Mouse (Mus musculus) hindbrain, embryonic 15.5 days (tissue): Measurements from ENCODE around the gene Olfr1252. TPM values are rescaled to one million over a fixed set of nuclear protein-coding genes. Genes with fewer than 3 reads are reported as not detected.

Experiments used
- ATAC-seq: fragments of 200-750 bp; cut with Nextera tagmentation; 2 replicates; pipeline ENCODE4 v1.8.0; 2017; ENCODE audit warnings: low read depth, moderate number of reproducible peaks, moderate TSS enrichment; ENCODE audit not compliant: low FRiP score
- H3K27ac ChIP-seq: fragments of 300-500 bp; sonication (generic); replicated peaks from 2 replicates; pipeline ENCODE4 v1.5.1; 2015; ENCODE audit warnings: mild to moderate bottlenecking, inconsistent platforms
- H3K27me3 ChIP-seq: fragments of 300-500 bp; sonication (generic); 2 replicates; pipeline ENCODE4 v1.6.1; 2015; ENCODE audit warnings: control low read depth, inconsistent platforms
- H3K36me3 ChIP-seq: fragments of 300-500 bp; sonication (generic); 2 replicates; pipeline ENCODE4 v1.6.1; 2015; ENCODE audit warnings: control low read depth, inconsistent platforms
- H3K4me1 ChIP-seq: fragments of 300-500 bp; sonication (generic); replicated peaks from 2 replicates; pipeline ENCODE4 v1.6.1; 2015; ENCODE audit warnings: control low read depth, inconsistent platforms
- H3K4me2 ChIP-seq: fragments of 300-500 bp; sonication (generic); 2 replicates; pipeline ENCODE4 v1.6.1; 2015; ENCODE audit warnings: moderate library complexity, mild to moderate bottlenecking, inconsistent platforms
- H3K4me3 ChIP-seq: fragments of 300-500 bp; sonication (generic); 2 replicates; pipeline ENCODE4 v1.5.1; 2015; ENCODE audit warnings: mild to moderate bottlenecking, inconsistent platforms
- H3K9ac ChIP-seq: fragments of 300-500 bp; sonication (generic); 2 replicates; pipeline ENCODE4 v1.6.1; 2015; ENCODE audit warnings: inconsistent platforms
- H3K9me3 ChIP-seq: fragments of 300-500 bp; sonication (generic); 2 replicates; pipeline ENCODE4 v1.6.1; 2016; ENCODE audit warnings: control low read depth, inconsistent platforms
- WGBS: fragments of 180-500 bp; shearing (Covaris S2); methylation state at CpG from one replicate; pipeline ENCODE4 v1.1.7; 2015; 5-methylcytosine and 5-hydroxymethylcytosine counted together
- polyA plus RNA-seq: library from polyadenylated mRNA; unstranded; fragments of >200 nt; fragmentation: Nextera tagmentation; extraction: Ambion mirVana; gene quantifications from 2 replicates; pipeline ENCODE4 v1.2.1, GENCODE M21; 2015

The Olfr1252 gene
- not detected in 2 replicates for polyA plus RNA-seq

DNA sequence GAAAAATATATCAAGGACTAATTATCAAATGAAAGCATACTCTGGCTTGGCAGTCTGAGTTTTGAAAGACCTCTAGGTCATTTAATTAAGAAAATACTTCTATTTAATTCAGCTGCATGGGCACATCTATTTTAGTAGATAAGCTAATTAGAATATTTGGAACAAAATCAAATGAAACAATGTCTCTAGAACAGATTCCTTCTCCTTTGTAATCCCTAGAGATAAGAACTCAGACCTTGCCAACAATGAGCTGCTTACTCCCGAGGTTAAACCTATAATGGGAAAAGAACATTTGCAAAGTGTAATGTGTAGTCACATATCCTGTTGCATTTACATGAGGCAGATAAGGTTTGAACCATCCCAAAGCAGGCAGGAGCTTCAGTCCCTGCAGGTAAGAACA lies at the start of gene Olfr1252:
Gene Olfr1252, minus strand, starts transcription at position 101 of the 400 bp plus-strand sequence.
- no peaks in the 10 kb centered on the region for H3K4me1 ChIP-seq
- no peaks in the 10 kb centered on the region for H3K27me3 ChIP-seq
- H3K4me3 ChIP-seq = no peak within 1 kb of the TSS
- WGBS = 58% methylated on average over 1 of the region's 1 CpGs
- no peaks in the 10 kb centered on the region for H3K36me3 ChIP-seq
- H3K4me2 ChIP-seq = no peak within 1 kb of the TSS
- no peak within 1 kb of the TSS for H3K9ac ChIP-seq
- no peaks in the 10 kb centered on the region for H3K9me3 ChIP-seq
- ATAC-seq = no peak
- H3K27ac ChIP-seq = no peak within 1 kb of the TSS

DNA sequence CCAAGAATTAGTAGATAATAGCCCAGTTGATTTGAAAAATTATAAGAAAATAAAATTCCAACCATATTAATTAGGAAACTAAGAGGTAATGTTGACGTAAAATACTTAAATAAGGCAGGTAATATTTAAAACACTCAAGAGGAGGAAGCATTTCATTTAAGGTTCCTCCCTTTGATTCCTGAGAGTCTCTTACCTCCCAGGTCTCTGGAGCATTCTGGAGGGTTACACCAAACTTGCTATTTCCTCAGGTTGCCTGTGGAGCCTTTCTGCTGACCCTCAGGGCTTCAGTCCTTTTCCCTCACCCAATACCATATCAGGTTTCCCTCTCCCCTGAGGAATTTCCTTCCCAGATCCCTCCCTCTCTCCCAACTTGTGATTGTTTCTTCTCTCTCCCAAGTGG lies 32.2 kb upstream of the Olfr1252 start, which contains the start of gene Olfr1253:
Gene Olfr1253, minus strand, starts transcription at position 101 of the 400 bp plus-strand sequence.
- no peaks in the 10 kb centered on the region for H3K27me3 ChIP-seq
- WGBS = 88% methylated on average over 1 of the region's 1 CpGs
- ATAC-seq = no peak

DNA sequence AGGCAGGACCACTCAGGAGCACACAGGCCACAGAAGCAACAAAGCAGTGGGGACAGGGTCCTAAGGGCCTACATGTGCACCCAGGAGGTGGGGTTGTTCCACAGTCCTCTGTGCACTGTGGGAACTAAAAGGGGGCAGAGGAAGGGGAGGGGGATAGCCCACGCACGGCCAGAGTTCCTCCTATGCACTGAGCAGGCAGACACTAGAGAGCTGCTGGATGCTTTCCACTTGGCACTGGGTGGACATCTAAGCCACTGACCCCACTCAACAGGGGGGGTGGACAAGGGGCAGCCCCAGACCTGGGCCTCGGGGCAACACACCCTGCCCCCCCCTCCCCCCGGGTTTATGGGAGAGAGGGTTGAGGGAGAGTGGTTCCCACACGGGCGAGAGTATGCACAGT lies 32.8 kb downstream of the Olfr1252 start:
- Histone ChIP-seq H3K9ac (no peak overlapping the region), H3K4me2 (no peak overlapping the region), H3K9me3 (no peaks in the 10 kb centered on the region), H3K4me3 (no peak overlapping the region), H3K27me3 (no peaks in the 10 kb centered on the region), H3K4me1 (no peaks in the 10 kb centered on the region), H3K36me3 (no peaks in the 10 kb centered on the region), H3K27ac (no peak overlapping the region)
- WGBS = 80% methylated on average over 6 of the region's 6 CpGs
- ATAC-seq = no peak

More for the DNA sequence above, 32.2 kb upstream of the Olfr1252 start, which contains the start of gene Olfr1253:
- Histone ChIP-seq H3K4me1 (no peaks in the 10 kb centered on the region), H3K9ac (no peak within 1 kb of the TSS), H3K36me3 (no peaks in the 10 kb centered on the region), H3K9me3 (no peaks in the 10 kb centered on the region), H3K27ac (no peak within 1 kb of the TSS), H3K4me2 (no peak within 1 kb of the TSS), H3K4me3 (no peak within 1 kb of the TSS)

DNA sequence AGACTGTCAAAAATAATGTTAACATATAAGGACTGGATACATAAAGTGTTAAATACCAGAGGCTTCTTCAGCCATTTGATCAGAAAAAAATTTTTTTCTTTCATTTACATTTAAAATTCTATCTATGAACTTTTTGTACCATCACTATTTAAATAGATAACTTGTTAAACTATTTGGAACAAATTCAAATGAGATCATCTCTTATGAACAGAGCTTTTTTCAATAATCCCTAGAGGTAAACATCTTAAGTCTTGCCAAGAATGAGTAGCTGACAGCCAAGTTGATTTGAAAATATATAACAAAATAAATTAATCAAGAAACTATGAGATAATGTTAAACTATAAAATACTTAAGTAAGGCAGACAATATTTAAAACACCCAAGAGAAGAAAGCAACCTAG lies 53.0 kb downstream of the Olfr1252 start, which contains the start of gene Olfr1251:
Gene Olfr1251, minus strand, starts transcription at position 101 of the 400 bp plus-strand sequence.
- Histone ChIP-seq H3K4me1 (no peaks in the 10 kb centered on the region), H3K27ac (no peak within 1 kb of the TSS), H3K36me3 (no peaks in the 10 kb centered on the region), H3K9ac (no peak within 1 kb of the TSS), H3K27me3 (no peaks in the 10 kb centered on the region), H3K4me2 (no peak within 1 kb of the TSS), H3K4me3 (no peak within 1 kb of the TSS), H3K9me3 (no peaks in the 10 kb centered on the region)
- ATAC-seq = no peak

Other genes with a start within 250 kb of the Olfr1252 start
- gene Olfr1241, start 237.9 kb downstream of the Olfr1252 start, polyA plus RNA-seq = not detected in 2 replicates
- gene Olfr1242, start 226.7 kb downstream of the Olfr1252 start, polyA plus RNA-seq = not detected in 2 replicates
- not detected in 2 replicates for gene Olfr1243, start 193.5 kb downstream of the Olfr1252 start, polyA plus RNA-seq
- not detected in 2 replicates for gene Olfr1245, start 146.6 kb downstream of the Olfr1252 start, polyA plus RNA-seq
- not detected in 2 replicates for gene Olfr1246, start 131.9 kb downstream of the Olfr1252 start, polyA plus RNA-seq
- not detected in 2 replicates for gene Olfr1247, start 110.9 kb downstream of the Olfr1252 start, polyA plus RNA-seq
- gene Olfr1248, start 106.8 kb downstream of the Olfr1252 start, polyA plus RNA-seq = not detected in 2 replicates
- gene Olfr1249, start 90.0 kb downstream of the Olfr1252 start, polyA plus RNA-seq = not detected in 2 replicates
- not detected in 2 replicates for gene Olfr1250, start 63.5 kb downstream of the Olfr1252 start, polyA plus RNA-seq
- not detected in 2 replicates for gene Olfr1251, start 53.1 kb downstream of the Olfr1252 start, polyA plus RNA-seq
- not detected in 2 replicates for gene Olfr1253, start 32.1 kb upstream of the Olfr1252 start, polyA plus RNA-seq
- not detected in 2 replicates for gene Olfr1254, start 68.6 kb upstream of the Olfr1252 start, polyA plus RNA-seq
- gene Olfr1255, start 87.0 kb upstream of the Olfr1252 start, polyA plus RNA-seq = not detected in 2 replicates
- not detected in 2 replicates for gene Olfr1256, start 116.5 kb upstream of the Olfr1252 start, polyA plus RNA-seq
- gene Olfr48, start 123.2 kb upstream of the Olfr1252 start, polyA plus RNA-seq = 0.12 TPM in 1 of 2 replicates, not detected in the other
- gene Olfr1257, start 153.4 kb upstream of the Olfr1252 start, polyA plus RNA-seq = not detected in 2 replicates
- gene Olfr1258, start 202.3 kb upstream of the Olfr1252 start, polyA plus RNA-seq = not detected in 2 replicates
- gene Olfr1259, start 223.7 kb upstream of the Olfr1252 start, polyA plus RNA-seq = not detected in 2 replicates
- not detected in 2 replicates for gene Olfr1260, start 249.3 kb upstream of the Olfr1252 start, polyA plus RNA-seq